Mouse (Mus musculus): ENCODE results near the gene Mark2. TPM values are rescaled to one million over a fixed set of nuclear protein-coding genes. Genes with fewer than 3 reads are reported as not detected.

The Mark2 gene
- total RNA-seq, 1 experiment from 2014 or later: 114 TPM

- no peak for ATAC-seq (ENCODE audit: extremely low read depth, insufficient number of reproducible peaks, low FRiP score, poor library complexity, severe bottlenecking)
These were observed 3.8 kb downstream of the Mark2 start for GRCm38 (mm10) chr19:7337781-7338342.

GRCm38 (mm10) chr19:7335656-7336055 lies 6.0 kb downstream of the Mark2 start:
- ATAC-seq (ENCODE audit: extremely low read depth, insufficient number of reproducible peaks, low FRiP score, poor library complexity, severe bottlenecking): no peak

GRCm38 (mm10) chr19:7334049-7334448 lies 7.6 kb downstream of the Mark2 start:
- ATAC-seq (ENCODE audit: extremely low read depth, insufficient number of reproducible peaks, low FRiP score, poor library complexity, severe bottlenecking): no peak

GRCm38 (mm10) chr19:7321391-7321790 lies 20.3 kb downstream of the Mark2 start:
- ATAC-seq (ENCODE audit: extremely low read depth, insufficient number of reproducible peaks, low FRiP score, poor library complexity, severe bottlenecking): no peak

- ATAC-seq (ENCODE audit: extremely low read depth, insufficient number of reproducible peaks, low FRiP score, poor library complexity, severe bottlenecking): no peak
These were observed 21.5 kb downstream of the Mark2 start for GRCm38 (mm10) chr19:7320181-7320580.

GRCm38 (mm10) chr19:7317716-7318115 lies 23.9 kb downstream of the Mark2 start:
- ATAC-seq (ENCODE audit: extremely low read depth, insufficient number of reproducible peaks, low FRiP score, poor library complexity, severe bottlenecking): no peak

GRCm38 (mm10) chr19:7316822-7317221 lies 24.8 kb downstream of the Mark2 start:
- no peak for ATAC-seq (ENCODE audit: extremely low read depth, insufficient number of reproducible peaks, low FRiP score, poor library complexity, severe bottlenecking)

- no peak for ATAC-seq (ENCODE audit: extremely low read depth, insufficient number of reproducible peaks, low FRiP score, poor library complexity, severe bottlenecking)
These were observed 26.1 kb downstream of the Mark2 start for GRCm38 (mm10) chr19:7315587-7315984.

GRCm38 (mm10) chr19:7314976-7315586 lies 26.6 kb downstream of the Mark2 start:
- ATAC-seq (ENCODE audit: extremely low read depth, insufficient number of reproducible peaks, low FRiP score, poor library complexity, severe bottlenecking): no peak

- ATAC-seq (ENCODE audit: extremely low read depth, insufficient number of reproducible peaks, low FRiP score, poor library complexity, severe bottlenecking): no peak
These were observed 28.0 kb downstream of the Mark2 start for GRCm38 (mm10) chr19:7313660-7314059.

GRCm38 (mm10) chr19:7311306-7311705 lies 30.4 kb downstream of the Mark2 start:
- ATAC-seq (ENCODE audit: extremely low read depth, insufficient number of reproducible peaks, low FRiP score, poor library complexity, severe bottlenecking): no peak

GRCm38 (mm10) chr19:7310704-7311103 lies 31.0 kb downstream of the Mark2 start:
- ATAC-seq (ENCODE audit: extremely low read depth, insufficient number of reproducible peaks, low FRiP score, poor library complexity, severe bottlenecking): no peak

GRCm38 (mm10) chr19:7309738-7310330 lies 31.8 kb downstream of the Mark2 start:
- ATAC-seq (ENCODE audit: extremely low read depth, insufficient number of reproducible peaks, low FRiP score, poor library complexity, severe bottlenecking): no peak

- ATAC-seq (ENCODE audit: extremely low read depth, insufficient number of reproducible peaks, low FRiP score, poor library complexity, severe bottlenecking): no peak
These were observed 33.5 kb downstream of the Mark2 start for GRCm38 (mm10) chr19:7307995-7308770.

- peak; percentile 18; the same call in 1 of the 2 replicates for ATAC-seq (ENCODE audit: extremely low read depth, insufficient number of reproducible peaks, low FRiP score, poor library complexity, severe bottlenecking)
These were observed 34.7 kb downstream of the Mark2 start for GRCm38 (mm10) chr19:7306968-7307367.

GRCm38 (mm10) chr19:7305380-7306310 lies 36.0 kb downstream of the Mark2 start:
- no peak for ATAC-seq (ENCODE audit: extremely low read depth, insufficient number of reproducible peaks, low FRiP score, poor library complexity, severe bottlenecking)

GRCm38 (mm10) chr19:7304801-7305200 lies 36.9 kb downstream of the Mark2 start:
- ATAC-seq (ENCODE audit: extremely low read depth, insufficient number of reproducible peaks, low FRiP score, poor library complexity, severe bottlenecking): no peak

- ATAC-seq (ENCODE audit: extremely low read depth, insufficient number of reproducible peaks, low FRiP score, poor library complexity, severe bottlenecking): no peak
These were observed 37.9 kb downstream of the Mark2 start for GRCm38 (mm10) chr19:7303796-7304195.

GRCm38 (mm10) chr19:7302493-7302797 lies 39.2 kb downstream of the Mark2 start:
- no peak for ATAC-seq (ENCODE audit: extremely low read depth, insufficient number of reproducible peaks, low FRiP score, poor library complexity, severe bottlenecking)
